Mouse (Mus musculus): ENCODE measurements around the gene Kcnj9. TPM values are rescaled to one million over a fixed set of nuclear protein-coding genes. Genes with fewer than 3 reads are reported as not detected.
A peak's percentile ranks its signal among the peaks of the same experiment; 100 is the strongest.

The Kcnj9 gene
- polyA plus RNA-seq, 1 experiment from 2014 or later, result not detected

GRCm38 (mm10) chr1:172309699-172310398, 19.3 kb downstream of the Kcnj9 start:
- Histone ChIP-seq H3K9ac (peak overlapping the region; percentile 65), H3K27ac (peak overlapping the region; percentile 51; the same call in 1 of the 2 replicates), H3K9me3 (replicated peaks) (no peaks in the 10 kb centered on the region), H3K4me3 (replicated peaks) (peak overlapping the region; percentile 39), H3K36me3 (no peaks in the 10 kb centered on the region), H3K4me1 (replicated peaks) (peaks cover 58% of the 10 kb centered on the region), H3K27me3 (no peaks in the 10 kb centered on the region), H3K4me2 (peak overlapping the region; percentile 67)
- ATAC-seq (ENCODE audit: low read depth) (peak; percentile 42), DNase-seq (peak; percentile 80)
- 1% methylated on average over 14 of the region's 14 CpGs for WGBS (ENCODE audit: insufficient replicate concordance)

- no peaks in the 10 kb centered on the region for H3K36me3 ChIP-seq
- no peak overlapping the region for H3K4me3 ChIP-seq (replicated peaks)
- 83% methylated on average over 1 of the region's 1 CpGs for WGBS (ENCODE audit: insufficient replicate concordance)
- no peak overlapping the region for H3K9ac ChIP-seq
- ATAC-seq (ENCODE audit: low read depth) (no peak), DNase-seq (no peak)
- no peak overlapping the region for H3K4me2 ChIP-seq
- peaks cover 70% of the 10 kb centered on the region for H3K4me1 ChIP-seq (replicated peaks)
- peaks cover 5% of the 10 kb centered on the region; the same call in 1 of the 2 replicates for H3K27me3 ChIP-seq
- peak overlapping the region; percentile 39; the same call in 1 of the 2 replicates for H3K27ac ChIP-seq
- H3K9me3 ChIP-seq (replicated peaks), result no peaks in the 10 kb centered on the region
Observed at GRCm38 (mm10) chr1:172308409-172308808, 20.7 kb downstream of the Kcnj9 start.

- Histone ChIP-seq H3K27me3 (peaks cover 10% of the 10 kb centered on the region; the same call in 1 of the 2 replicates), H3K36me3 (no peaks in the 10 kb centered on the region), H3K4me2 (no peak overlapping the region), H3K9me3 (replicated peaks) (no peaks in the 10 kb centered on the region), H3K27ac (peak overlapping the region; percentile 39; the same call in 1 of the 2 replicates), H3K4me3 (replicated peaks) (no peak overlapping the region), H3K9ac (no peak overlapping the region), H3K4me1 (replicated peaks) (peaks cover 70% of the 10 kb centered on the region)
- no peak for DNase-seq
- no peak for ATAC-seq (ENCODE audit: low read depth)
- 66% methylated on average over 10 of the region's 10 CpGs for WGBS (ENCODE audit: insufficient replicate concordance)
Observed at GRCm38 (mm10) chr1:172307936-172308335, 21.2 kb downstream of the Kcnj9 start.

GRCm38 (mm10) chr1:172306885-172307284, 22.2 kb downstream of the Kcnj9 start:
- peaks cover 72% of the 10 kb centered on the region for H3K4me1 ChIP-seq (replicated peaks)
- no peaks in the 10 kb centered on the region for H3K9me3 ChIP-seq (replicated peaks)
- no peak for ATAC-seq (ENCODE audit: low read depth)
- no peak overlapping the region for H3K9ac ChIP-seq
- no peak overlapping the region for H3K27ac ChIP-seq
- H3K4me2 ChIP-seq, result no peak overlapping the region
- H3K27me3 ChIP-seq, result peaks cover 20% of the 10 kb centered on the region
- H3K36me3 ChIP-seq, result no peaks in the 10 kb centered on the region
- DNase-seq, result no peak
- 67% methylated on average over 6 of the region's 6 CpGs for WGBS (ENCODE audit: insufficient replicate concordance)
- H3K4me3 ChIP-seq (replicated peaks), result no peak overlapping the region

GRCm38 (mm10) chr1:172306196-172306595, 22.9 kb downstream of the Kcnj9 start:
- Histone ChIP-seq H3K9ac (no peak overlapping the region), H3K27me3 (peaks cover 24% of the 10 kb centered on the region), H3K27ac (no peak overlapping the region), H3K4me2 (no peak overlapping the region), H3K36me3 (no peaks in the 10 kb centered on the region), H3K4me1 (replicated peaks) (peaks cover 66% of the 10 kb centered on the region), H3K9me3 (replicated peaks) (no peaks in the 10 kb centered on the region), H3K4me3 (replicated peaks) (no peak overlapping the region)
- no peak for ATAC-seq (ENCODE audit: low read depth)
- 21% methylated on average over 4 of the region's 4 CpGs for WGBS (ENCODE audit: insufficient replicate concordance)
- DNase-seq, result no peak

- WGBS (ENCODE audit: insufficient replicate concordance), result 43% methylated on average over 3 of the region's 3 CpGs
- H3K27ac ChIP-seq, result no peak overlapping the region
Observed at GRCm38 (mm10) chr1:172305635-172306034, 23.5 kb downstream of the Kcnj9 start.

GRCm38 (mm10) chr1:172305153-172305552, 24.0 kb downstream of the Kcnj9 start:
- Histone ChIP-seq H3K9me3 (replicated peaks) (no peaks in the 10 kb centered on the region), H3K4me1 (replicated peaks) (peaks cover 56% of the 10 kb centered on the region), H3K27ac (no peak overlapping the region), H3K27me3 (peaks cover 34% of the 10 kb centered on the region), H3K4me3 (replicated peaks) (no peak overlapping the region), H3K9ac (no peak overlapping the region), H3K36me3 (no peaks in the 10 kb centered on the region), H3K4me2 (no peak overlapping the region)
- DNase-seq (no peak), ATAC-seq (ENCODE audit: low read depth) (no peak)
- WGBS (ENCODE audit: insufficient replicate concordance), result 38% methylated on average over 2 of the region's 2 CpGs

More at GRCm38 (mm10) chr1:172305635-172306034, 23.5 kb downstream of the Kcnj9 start:
- no peak overlapping the region for H3K4me2 ChIP-seq
- H3K27me3 ChIP-seq, result peaks cover 29% of the 10 kb centered on the region
- no peaks in the 10 kb centered on the region for H3K9me3 ChIP-seq (replicated peaks)
- H3K4me1 ChIP-seq (replicated peaks), result peaks cover 61% of the 10 kb centered on the region
- H3K4me3 ChIP-seq (replicated peaks), result no peak overlapping the region
- ATAC-seq (ENCODE audit: low read depth) (no peak), DNase-seq (no peak)
- no peaks in the 10 kb centered on the region for H3K36me3 ChIP-seq
- no peak overlapping the region for H3K9ac ChIP-seq

GRCm38 (mm10) chr1:172304443-172304842, 24.7 kb downstream of the Kcnj9 start:
- no peaks in the 10 kb centered on the region for H3K36me3 ChIP-seq
- DNase-seq (peak; percentile 30), ATAC-seq (ENCODE audit: low read depth) (peak; percentile 87)
- H3K4me1 ChIP-seq (replicated peaks), result peaks cover 49% of the 10 kb centered on the region
- H3K27ac ChIP-seq, result no peak overlapping the region
- H3K27me3 ChIP-seq, result peaks cover 41% of the 10 kb centered on the region
- no peak overlapping the region for H3K4me3 ChIP-seq (replicated peaks)
- H3K9ac ChIP-seq, result no peak overlapping the region
- peak overlapping the region; percentile 39 for H3K4me2 ChIP-seq
- no peaks in the 10 kb centered on the region for H3K9me3 ChIP-seq (replicated peaks)
- 9% methylated on average over 6 of the region's 6 CpGs for WGBS (ENCODE audit: insufficient replicate concordance)

- ATAC-seq (ENCODE audit: low read depth), result no peak
- peaks cover 56% of the 10 kb centered on the region for H3K27me3 ChIP-seq
- no peak overlapping the region for H3K4me2 ChIP-seq
- DNase-seq, result no peak
- H3K9me3 ChIP-seq (replicated peaks), result no peaks in the 10 kb centered on the region
- WGBS (ENCODE audit: insufficient replicate concordance), result 23% methylated on average over 6 of the region's 6 CpGs
- no peak overlapping the region for H3K27ac ChIP-seq
- H3K4me3 ChIP-seq (replicated peaks), result no peak overlapping the region
- H3K9ac ChIP-seq, result no peak overlapping the region
- peaks cover 41% of the 10 kb centered on the region for H3K4me1 ChIP-seq (replicated peaks)
- no peaks in the 10 kb centered on the region for H3K36me3 ChIP-seq
Observed at GRCm38 (mm10) chr1:172302851-172303250, 26.3 kb downstream of the Kcnj9 start.

GRCm38 (mm10) chr1:172302311-172302710, 26.8 kb downstream of the Kcnj9 start:
- ATAC-seq (ENCODE audit: low read depth), result no peak
- H3K27me3 ChIP-seq, result peaks cover 62% of the 10 kb centered on the region
- no peak overlapping the region for H3K9ac ChIP-seq
- no peak for DNase-seq
- 38% methylated on average over 3 of the region's 3 CpGs for WGBS (ENCODE audit: insufficient replicate concordance)
- H3K4me2 ChIP-seq, result no peak overlapping the region
- no peaks in the 10 kb centered on the region for H3K9me3 ChIP-seq (replicated peaks)
- no peak overlapping the region for H3K27ac ChIP-seq
- peaks cover 41% of the 10 kb centered on the region for H3K4me1 ChIP-seq (replicated peaks)
- no peaks in the 10 kb centered on the region for H3K36me3 ChIP-seq
- H3K4me3 ChIP-seq (replicated peaks), result no peak overlapping the region

GRCm38 (mm10) chr1:172301180-172301579, 27.9 kb downstream of the Kcnj9 start:
- Histone ChIP-seq H3K36me3 (no peaks in the 10 kb centered on the region), H3K4me2 (no peak overlapping the region), H3K9me3 (replicated peaks) (no peaks in the 10 kb centered on the region), H3K9ac (no peak overlapping the region), H3K4me1 (replicated peaks) (peaks cover 40% of the 10 kb centered on the region), H3K27ac (no peak overlapping the region), H3K27me3 (peaks cover 73% of the 10 kb centered on the region), H3K4me3 (replicated peaks) (no peak overlapping the region)
- 65% methylated on average over 12 of the region's 12 CpGs for WGBS (ENCODE audit: insufficient replicate concordance)
- DNase-seq (no peak), ATAC-seq (ENCODE audit: low read depth) (no peak)

GRCm38 (mm10) chr1:172300247-172300646, 28.9 kb downstream of the Kcnj9 start:
- H3K27me3 ChIP-seq, result peaks cover 83% of the 10 kb centered on the region
- 57% methylated on average over 5 of the region's 5 CpGs for WGBS (ENCODE audit: insufficient replicate concordance)
- H3K4me1 ChIP-seq (replicated peaks), result peaks cover 31% of the 10 kb centered on the region

More at GRCm38 (mm10) chr1:172300247-172300646, 28.9 kb downstream of the Kcnj9 start:
- Histone ChIP-seq H3K4me3 (replicated peaks) (no peak overlapping the region), H3K9ac (no peak overlapping the region), H3K9me3 (replicated peaks) (no peaks in the 10 kb centered on the region), H3K27ac (no peak overlapping the region), H3K36me3 (no peaks in the 10 kb centered on the region), H3K4me2 (no peak overlapping the region)
- DNase-seq, result no peak
- ATAC-seq (ENCODE audit: low read depth), result no peak

Data from liver, embryonic 13.5 days (tissue).